Mouse (Mus musculus): ENCODE results near the gene Epha6. TPM values are rescaled to one million over a fixed set of nuclear protein-coding genes. Genes with fewer than 3 reads are reported as not detected.

Gene Epha6
- total RNA-seq, 2 experiments from 2014 or later, result not detected

DNA sequence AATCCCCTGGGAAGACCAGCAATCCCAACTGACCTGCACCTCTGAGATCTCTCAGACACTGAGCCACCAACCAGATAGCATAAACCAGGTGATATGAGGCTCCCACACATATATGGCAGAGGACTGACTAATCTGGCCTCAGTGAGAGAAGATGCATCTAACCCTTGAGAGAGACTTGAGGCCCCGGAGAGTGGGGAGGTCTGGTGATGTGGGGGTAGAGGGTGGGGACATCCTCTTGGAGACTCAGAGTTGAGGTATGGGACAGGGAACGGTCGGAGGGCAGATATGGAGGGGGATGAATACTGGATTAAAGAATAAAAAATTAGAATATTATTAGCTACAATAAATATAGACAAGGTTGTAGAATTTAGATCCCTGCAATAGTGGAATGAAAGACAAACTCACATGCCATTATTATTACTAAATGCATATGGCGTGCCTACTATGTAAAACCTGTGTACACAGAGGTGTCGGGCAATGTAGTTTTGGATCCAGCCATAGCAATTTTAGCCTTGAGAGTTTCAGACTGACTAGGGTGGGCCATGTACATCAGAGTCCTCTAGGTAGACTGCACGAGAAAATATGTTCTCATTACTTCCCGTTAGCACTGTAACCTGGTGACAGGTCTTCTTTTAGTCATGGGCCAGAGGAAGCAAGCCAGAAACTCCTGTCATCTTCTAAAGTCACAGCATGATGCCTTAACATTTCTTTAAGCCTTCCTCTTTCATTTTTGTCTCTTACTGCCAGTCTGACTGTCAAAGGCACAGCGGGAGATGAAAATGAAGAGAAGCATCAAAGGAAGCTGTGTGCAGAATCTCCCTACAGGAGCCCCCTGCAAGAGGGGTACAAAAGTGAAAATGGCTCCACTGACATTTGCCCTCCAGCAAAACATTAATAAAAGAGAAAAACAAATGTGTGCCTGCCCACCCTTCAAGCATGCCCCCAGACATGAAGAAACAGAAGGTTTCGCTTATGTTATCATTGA is 338.7 kb downstream of the Epha6 start:
- ATAC-seq (replicated peaks; ENCODE audit: low FRiP score, poor library complexity, severe bottlenecking), result no peak

DNA sequence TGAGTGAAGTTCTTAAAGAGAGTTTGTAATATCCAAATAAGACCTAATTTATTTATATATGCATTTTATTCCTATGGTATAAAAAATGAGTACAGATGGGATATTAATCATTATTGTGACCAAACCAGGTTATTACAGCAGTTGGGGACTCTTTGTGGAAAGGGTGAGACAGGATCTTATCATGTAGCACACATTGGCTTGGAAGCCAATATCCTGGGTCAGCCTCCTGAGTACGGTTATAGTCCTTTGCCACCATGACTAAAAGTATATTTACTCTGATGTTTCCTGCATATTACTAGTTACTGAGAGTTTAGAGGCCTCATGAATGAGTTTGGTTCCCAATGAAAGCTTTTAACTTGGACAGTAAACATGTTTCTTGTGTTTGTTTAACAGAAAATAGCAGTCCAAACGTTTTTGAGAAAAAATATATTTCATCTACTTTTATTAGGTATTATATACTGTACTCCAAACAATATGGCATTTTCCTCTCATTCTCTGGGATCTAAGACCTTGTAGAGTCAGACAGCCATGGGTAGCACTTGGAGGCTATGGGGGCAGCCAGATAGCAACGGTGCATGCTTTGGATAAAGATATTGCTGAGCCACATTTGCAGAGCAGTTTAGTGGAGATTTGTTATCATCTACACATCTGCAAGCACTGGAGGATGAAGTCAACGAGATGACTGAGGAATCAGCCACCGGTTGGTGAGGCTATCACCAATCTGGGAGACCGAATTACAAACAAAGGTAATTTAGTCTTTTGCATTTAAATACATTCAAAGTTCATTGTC is 340.4 kb downstream of the Epha6 start:
- no peak for ATAC-seq (replicated peaks; ENCODE audit: low FRiP score, poor library complexity, severe bottlenecking)

GRCm38 (mm10) chr16:60258151-60258635 is 347.1 kb downstream of the Epha6 start:
- ATAC-seq (replicated peaks; ENCODE audit: low FRiP score, poor library complexity, severe bottlenecking), result no peak

DNA sequence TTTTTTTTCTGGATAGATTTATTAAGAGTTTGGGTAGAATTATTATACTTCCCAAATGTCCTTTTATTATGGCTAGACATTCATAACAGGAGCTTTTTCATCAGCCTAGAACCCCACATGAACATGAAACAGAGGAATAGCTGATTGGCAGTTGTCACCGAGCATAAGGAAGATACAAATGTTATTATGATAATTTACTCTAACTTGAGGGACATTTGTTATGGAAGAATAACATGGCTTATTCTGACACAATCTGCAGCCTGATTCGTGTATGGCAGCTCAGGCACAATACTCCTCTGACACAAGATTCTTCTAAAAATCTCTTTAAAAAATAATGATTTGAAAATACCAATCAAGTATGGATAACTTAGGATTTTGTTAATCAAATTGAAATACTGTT is 347.7 kb downstream of the Epha6 start:
- no peak for ATAC-seq (replicated peaks; ENCODE audit: low FRiP score, poor library complexity, severe bottlenecking)

DNA sequence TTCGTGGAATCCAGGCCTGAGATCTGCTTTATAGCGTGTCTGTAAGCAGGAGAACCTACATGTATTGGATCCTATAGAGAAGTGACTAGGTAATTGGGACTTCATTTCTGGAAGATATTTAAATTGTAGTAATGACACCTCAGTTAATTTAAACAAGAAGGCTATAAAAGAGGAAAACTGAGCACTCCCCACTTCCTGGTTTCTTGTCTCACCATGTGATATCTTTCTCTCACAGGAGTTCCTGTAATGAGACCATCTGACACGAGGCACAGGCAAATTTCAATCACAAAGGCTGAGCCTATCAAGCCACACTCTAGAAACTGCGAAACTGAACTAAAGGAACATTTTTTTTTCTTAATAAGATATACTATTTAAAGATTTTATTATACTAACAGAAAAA is 348.3 kb downstream of the Epha6 start:
- no peak for ATAC-seq (replicated peaks; ENCODE audit: low FRiP score, poor library complexity, severe bottlenecking)

GRCm38 (mm10) chr16:60239356-60240190 is 365.8 kb downstream of the Epha6 start:
- no peak for ATAC-seq (replicated peaks; ENCODE audit: low FRiP score, poor library complexity, severe bottlenecking)

GRCm38 (mm10) chr16:60233985-60234766 is 371.2 kb downstream of the Epha6 start:
- ATAC-seq (replicated peaks; ENCODE audit: low FRiP score, poor library complexity, severe bottlenecking), result no peak

- ATAC-seq (replicated peaks; ENCODE audit: low FRiP score, poor library complexity, severe bottlenecking), result no peak
These were observed 372.3 kb downstream of the Epha6 start for GRCm38 (mm10) chr16:60232982-60233381.

GRCm38 (mm10) chr16:60209151-60209550 is 396.2 kb downstream of the Epha6 start:
- no peak for ATAC-seq (replicated peaks; ENCODE audit: low FRiP score, poor library complexity, severe bottlenecking)

DNA sequence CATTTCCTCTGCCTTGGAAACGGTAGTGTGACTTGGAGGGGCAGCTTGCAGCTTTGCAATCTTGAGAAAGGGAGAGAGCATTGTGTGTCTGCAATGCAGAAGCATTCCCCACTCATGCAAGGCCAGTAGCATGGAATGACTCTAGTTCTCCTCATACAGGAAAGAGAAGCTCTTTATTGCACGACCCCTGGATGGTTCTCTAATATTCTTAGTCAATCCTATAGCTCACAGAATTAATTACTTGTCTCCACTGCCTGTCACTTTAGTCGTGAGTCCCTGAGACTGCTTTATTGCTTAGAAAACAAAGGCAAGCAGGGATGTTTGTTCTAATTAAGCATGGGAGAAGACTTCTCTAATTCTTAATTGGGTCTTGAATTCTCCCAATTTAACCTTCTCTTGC is 429.8 kb downstream of the Epha6 start:
- ATAC-seq (replicated peaks; ENCODE audit: low FRiP score, poor library complexity, severe bottlenecking), result no peak

GRCm38 (mm10) chr16:60152439-60152838 is 452.9 kb downstream of the Epha6 start:
- no peak for ATAC-seq (replicated peaks; ENCODE audit: low FRiP score, poor library complexity, severe bottlenecking)

GRCm38 (mm10) chr16:60144370-60144769 is 461.0 kb downstream of the Epha6 start:
- no peak for ATAC-seq (replicated peaks; ENCODE audit: low FRiP score, poor library complexity, severe bottlenecking)

GRCm38 (mm10) chr16:60121435-60121834 is 483.9 kb downstream of the Epha6 start:
- no peak for ATAC-seq (replicated peaks; ENCODE audit: low FRiP score, poor library complexity, severe bottlenecking)

- ATAC-seq (replicated peaks; ENCODE audit: low FRiP score, poor library complexity, severe bottlenecking), result no peak
These were observed 503.1 kb downstream of the Epha6 start for GRCm38 (mm10) chr16:60102210-60102609.

DNA sequence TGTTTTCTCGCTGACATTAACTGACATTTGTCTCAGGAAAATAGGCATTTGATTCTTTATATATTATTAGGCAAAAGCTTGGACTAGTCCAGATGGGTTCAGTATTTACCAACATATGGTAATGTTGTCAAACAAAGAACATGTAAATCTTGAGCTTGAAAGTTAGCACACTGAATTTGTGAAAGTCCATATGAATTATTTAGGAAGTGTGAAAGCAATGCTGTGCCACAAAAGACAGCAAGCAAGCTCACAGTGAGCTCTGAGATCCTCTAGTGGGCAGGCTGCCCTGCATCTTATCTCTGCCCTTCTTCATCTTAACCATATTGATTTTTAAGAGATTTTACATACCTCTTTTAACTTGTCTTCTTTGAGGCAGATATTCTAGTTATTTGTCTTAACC is 510.0 kb downstream of the Epha6 start:
- ATAC-seq (replicated peaks; ENCODE audit: low FRiP score, poor library complexity, severe bottlenecking), result no peak

DNA sequence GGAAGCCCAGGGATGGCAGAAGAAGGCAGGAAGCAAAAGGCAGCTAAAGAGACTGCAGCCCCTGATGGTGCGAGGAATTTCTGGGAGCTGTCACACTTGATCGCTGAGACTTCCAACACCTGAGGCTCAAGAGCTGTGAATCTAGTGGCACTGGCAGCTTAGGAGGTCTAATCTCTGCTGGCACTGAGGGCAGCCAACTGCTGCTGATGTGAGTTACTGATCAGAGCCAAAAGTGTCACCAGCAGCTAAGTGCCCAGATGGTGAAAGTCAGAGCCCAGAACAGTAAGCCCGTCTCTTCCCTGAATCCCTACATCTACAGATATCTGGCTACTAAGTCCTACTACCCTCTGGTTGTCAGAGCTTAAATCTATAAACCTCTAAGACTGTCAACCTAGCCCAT is 518.4 kb downstream of the Epha6 start:
- ATAC-seq (replicated peaks; ENCODE audit: low FRiP score, poor library complexity, severe bottlenecking), result no peak

DNA sequence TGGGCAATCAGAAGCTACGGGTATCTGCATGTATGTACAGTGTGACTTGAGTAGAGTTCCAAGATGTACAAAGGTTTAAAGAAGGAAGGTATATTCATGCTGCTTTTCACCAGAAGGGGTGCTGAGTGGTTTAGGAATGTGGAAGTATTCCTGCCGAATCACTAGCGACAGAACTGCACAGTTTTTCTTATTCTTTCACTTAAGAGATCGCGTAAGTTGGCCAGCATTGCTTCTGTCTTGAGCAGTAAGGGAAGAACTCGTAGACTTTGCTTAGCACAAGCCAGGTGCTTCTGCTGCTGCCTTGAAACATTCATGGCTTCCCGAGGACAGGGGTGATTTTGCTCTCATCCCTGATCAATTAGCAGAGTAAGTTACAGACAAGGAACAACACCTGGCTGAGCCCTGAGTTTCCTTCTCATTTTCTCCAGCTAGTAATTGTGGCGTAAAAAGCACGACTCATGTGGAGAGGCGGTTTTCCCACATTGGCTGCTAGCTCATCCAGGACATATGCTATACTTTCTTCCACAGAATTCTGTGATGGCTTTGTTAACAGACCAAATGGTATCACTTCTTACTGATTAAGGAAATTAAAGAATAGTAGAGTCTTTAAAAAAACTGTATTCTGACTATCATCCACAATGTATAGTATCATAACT is 534.7 kb downstream of the Epha6 start:
- no peak for ATAC-seq (replicated peaks; ENCODE audit: low FRiP score, poor library complexity, severe bottlenecking)

DNA sequence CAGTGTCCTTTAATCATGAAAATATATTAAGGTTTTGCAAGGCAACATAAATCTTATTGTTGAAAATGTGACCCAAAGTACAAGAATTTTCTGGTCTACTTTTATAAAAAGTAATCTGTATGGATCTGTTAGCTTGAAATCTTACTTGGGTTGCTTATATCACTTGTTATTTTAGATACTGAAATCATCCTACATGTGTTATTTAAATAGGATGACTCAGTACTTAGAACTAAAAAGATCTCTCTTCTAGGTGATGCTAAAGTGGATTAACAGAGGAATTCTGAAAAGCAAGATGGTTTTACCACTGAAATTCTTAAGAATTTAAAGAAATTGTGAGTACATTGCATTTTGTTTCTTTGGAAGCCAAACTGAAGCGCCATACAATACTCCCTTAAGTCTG is 561.5 kb downstream of the Epha6 start:
- no peak for ATAC-seq (replicated peaks; ENCODE audit: low FRiP score, poor library complexity, severe bottlenecking)

- ATAC-seq (replicated peaks; ENCODE audit: low FRiP score, poor library complexity, severe bottlenecking), result no peak
These were observed 577.0 kb downstream of the Epha6 start for GRCm38 (mm10) chr16:60028381-60028780.

Data from erythroblast, adult 5-6 weeks (primary cell).